In genomic region chr4:126132636-126133264, GRCm38 (mm10) we compare ENCODE assay signal across 9 mouse cellular contexts. TPM values are rescaled to one million over a fixed set of nuclear protein-coding genes. Genes with fewer than 3 reads are reported as not detected.
DNase-seq lines count a peak whose midpoint lies in the region; ATAC-seq lines count a peak whose summit lies in the region.
"Had no signal": no experiment of that assay in that cellular context is flagged by ENCODE, and none has a peak within 500 bp of the region (broad histone marks: within the 10 kb centered on the region; RNA-seq: fewer than 3 reads in every experiment).

No protein-coding gene starts in this region.

- ATAC-seq in kidney, embryonic 16.5 days (ENCODE audit: low FRiP score, low TSS enrichment), result no peak
- ATAC-seq in embryonic facial prominence, embryonic 15.5 days (ENCODE audit: insufficient number of reproducible peaks, low FRiP score, low TSS enrichment, low read depth), result no peak
- no peak for ATAC-seq in intestine, embryonic 15.5 days

- H3K4me1 ChIP-seq in kidney, embryonic 16.5 days (ENCODE audit: insufficient read depth, low read length), result peaks cover 41% of the 10 kb centered on the region
- peaks cover 40% of the 10 kb centered on the region for H3K4me1 ChIP-seq in embryonic facial prominence, embryonic 15.5 days
- peaks cover 37% of the 10 kb centered on the region for H3K4me1 ChIP-seq in intestine, embryonic 15.5 days (replicated peaks)

- H3K9me3 ChIP-seq in kidney, embryonic 16.5 days (ENCODE audit: low read length), result no peaks in the 10 kb centered on the region
- no peaks in the 10 kb centered on the region for H3K9me3 ChIP-seq in embryonic facial prominence, embryonic 15.5 days (replicated peaks)
- H3K9me3 ChIP-seq in intestine, embryonic 15.5 days, result no peaks in the 10 kb centered on the region

- H3K4me3 ChIP-seq in kidney, embryonic 16.5 days (ENCODE audit: low read length), result no peak overlapping the region
- H3K4me3 ChIP-seq in embryonic facial prominence, embryonic 15.5 days (replicated peaks), result no peak overlapping the region
- H3K4me3 ChIP-seq in intestine, embryonic 15.5 days (replicated peaks), result no peak overlapping the region

- WGBS in kidney, embryonic 16.5 days, result 42% methylated on average over 6 of the region's 6 CpGs
- 52% methylated on average over 6 of the region's 6 CpGs for WGBS in embryonic facial prominence, embryonic 15.5 days
- WGBS in intestine, embryonic 15.5 days, result 63% methylated on average over 6 of the region's 6 CpGs

- H3K36me3 ChIP-seq in kidney, embryonic 16.5 days (ENCODE audit: insufficient read depth, low read length), result peaks cover 37% of the 10 kb centered on the region
- peaks cover 46% of the 10 kb centered on the region for H3K36me3 ChIP-seq in embryonic facial prominence, embryonic 15.5 days
- peaks cover 28% of the 10 kb centered on the region for H3K36me3 ChIP-seq in intestine, embryonic 15.5 days

- peak overlapping the region; percentile 51; the same call in 1 of the 2 replicates for H3K9ac ChIP-seq in kidney, embryonic 16.5 days (replicated peaks; ENCODE audit: low read length)
- H3K9ac ChIP-seq in embryonic facial prominence, embryonic 15.5 days, result no peak overlapping the region
- no peak overlapping the region for H3K9ac ChIP-seq in intestine, embryonic 15.5 days

- H3K4me2 ChIP-seq in kidney, embryonic 16.5 days (replicated peaks; ENCODE audit: low read depth, low read length), result no peak overlapping the region
- no peak overlapping the region for H3K4me2 ChIP-seq in embryonic facial prominence, embryonic 15.5 days (replicated peaks)
- H3K4me2 ChIP-seq in intestine, embryonic 15.5 days (replicated peaks), result no peak overlapping the region

- no peaks in the 10 kb centered on the region for H3K27me3 ChIP-seq in kidney, embryonic 16.5 days (ENCODE audit: insufficient read depth, low read length)
- no peaks in the 10 kb centered on the region for H3K27me3 ChIP-seq in embryonic facial prominence, embryonic 15.5 days
- H3K27me3 ChIP-seq in intestine, embryonic 15.5 days (replicated peaks), result no peaks in the 10 kb centered on the region

- peak overlapping the region; percentile 65 for H3K27ac ChIP-seq in kidney, embryonic 16.5 days (ENCODE audit: low read length)
- H3K27ac ChIP-seq in embryonic facial prominence, embryonic 15.5 days (replicated peaks), result peak overlapping the region; percentile 86
- H3K27ac ChIP-seq in intestine, embryonic 15.5 days, result peak overlapping the region; percentile 45; the same call in 1 of the 2 replicates

- DNase-seq in kidney, adult 8-10 months, result no peak
- DNase-seq in lung, postnatal 4 days, result peak; percentile 62 to 78
- DNase-seq in adrenal gland, adult 2 months, result no peak
- no peak for DNase-seq in T-cell, adult 2 months (ENCODE audit: low spot score)
- DNase-seq: kidney, adult 18-20 months had no signal

RNA-seq across cellular contexts. Expression of gene Eva1b, which starts 14.8 kb away (rescaled TPM):
- polyA plus RNA-seq in kidney, embryonic 16.5 days (2015; fragmentation: Nextera tagmentation; extraction: Ambion mirVana), result 99.9 and 103 TPM in 2 replicates
- 84.3 and 94.6 TPM in 2 replicates for polyA plus RNA-seq in embryonic facial prominence, embryonic 15.5 days (2015; fragmentation: Nextera tagmentation; extraction: Ambion mirVana)
- 41.8 and 44.6 TPM in 2 replicates for polyA plus RNA-seq in intestine, embryonic 15.5 days (2015; fragmentation: Nextera tagmentation; extraction: Ambion mirVana)
- total RNA-seq in adrenal gland, adult 2 months (2021), result 10 to 100 TPM; 13.3 to 35.0 TPM
- polyA plus RNA-seq in adrenal gland, adult 2 months (2012; rRNA removed), result 111 and 156 TPM in 2 replicates

RNA-seq across cellular contexts. Expression of gene Stk40, which starts 29.0 kb away (rescaled TPM):
- polyA plus RNA-seq in kidney, embryonic 16.5 days (2015; fragmentation: Nextera tagmentation; extraction: Ambion mirVana), result 43.9 and 44.5 TPM in 2 replicates
- 37.4 and 38.7 TPM in 2 replicates for polyA plus RNA-seq in embryonic facial prominence, embryonic 15.5 days (2015; fragmentation: Nextera tagmentation; extraction: Ambion mirVana)
- polyA plus RNA-seq in intestine, embryonic 15.5 days (2015; fragmentation: Nextera tagmentation; extraction: Ambion mirVana), result 29.5 and 32.1 TPM in 2 replicates
- total RNA-seq in adrenal gland, adult 2 months (2021), result 10 to 100 TPM; 43.0 to 56.0 TPM
- 33.2 and 33.5 TPM in 2 replicates for polyA plus RNA-seq in adrenal gland, adult 2 months (2012; rRNA removed)

RNA-seq across cellular contexts. Expression of gene Sh3d21, which starts 30.5 kb away (rescaled TPM):
- polyA plus RNA-seq in kidney, embryonic 16.5 days (2015; fragmentation: Nextera tagmentation; extraction: Ambion mirVana), result 9.1 and 10.5 TPM in 2 replicates
- 15.0 and 16.8 TPM in 2 replicates for polyA plus RNA-seq in embryonic facial prominence, embryonic 15.5 days (2015; fragmentation: Nextera tagmentation; extraction: Ambion mirVana)
- polyA plus RNA-seq in intestine, embryonic 15.5 days (2015; fragmentation: Nextera tagmentation; extraction: Ambion mirVana), result 12.8 and 12.9 TPM in 2 replicates
- 1 to 10 TPM; 2.5 to 3.2 TPM for total RNA-seq in adrenal gland, adult 2 months (2021)
- 1.4 and 1.8 TPM in 2 replicates for polyA plus RNA-seq in adrenal gland, adult 2 months (2012; rRNA removed)
- total RNA-seq: megakaryocyte, adult 5-6 weeks had no signal

RNA-seq across cellular contexts. Expression of gene Lsm10, which starts 36.3 kb away (rescaled TPM):
- polyA plus RNA-seq in kidney, embryonic 16.5 days (2015; fragmentation: Nextera tagmentation; extraction: Ambion mirVana), result 55.3 and 59.3 TPM in 2 replicates
- polyA plus RNA-seq in embryonic facial prominence, embryonic 15.5 days (2015; fragmentation: Nextera tagmentation; extraction: Ambion mirVana), result 55.4 and 60.6 TPM in 2 replicates
- polyA plus RNA-seq in intestine, embryonic 15.5 days (2015; fragmentation: Nextera tagmentation; extraction: Ambion mirVana), result 55.3 TPM in 2 replicates
- 10 to 100 TPM; 23.4 to 30.7 TPM for total RNA-seq in adrenal gland, adult 2 months (2021)
- polyA plus RNA-seq in adrenal gland, adult 2 months (2012; rRNA removed), result 29.3 and 32.5 TPM in 2 replicates

Comparison
In these comparisons a context has a peak if more than half of its experiments do, and no peak if none do; other contexts are left out.
1. DNase-seq: peak in lung, postnatal 4 days (2 of 2); none in kidney, adult 8-10 months (0 of 2), adrenal gland, adult 2 months (single experiment) and T-cell, adult 2 months (single experiment).
2. Peak in every context shown above with its lines, with median percentiles within 50 percentile points of each other: H3K27ac ChIP-seq.